Mouse (Mus musculus) left cerebral cortex, adult 9 months (tissue): Measurements from ENCODE around the gene Cpz.
A peak's percentile ranks its signal among the peaks of the same experiment; 100 is the strongest.

ENCODE experiments used
- DNase-seq, 2 experiments: peaks; one replicate each; pipeline ENCODE4 v3.0.0; 2022; ENCODE audit warnings: low spot score in 2 of 2

The Cpz gene

GRCm38 (mm10) chr5:35525469-35526123, at the start of gene Cpz:
Cpz (minus strand) TSS chr5:35525698.
- DNase-seq = no peak

- DNase-seq = peak; percentile 64 to 90
Observed at GRCm38 (mm10) chr5:35574653-35575599, 49.4 kb upstream of the Cpz start, which contains the start of gene Trmt44. Trmt44 (minus strand) TSS chr5:35575070.

- DNase-seq = no peak
Observed at GRCm38 (mm10) chr5:35571546-35571945, 46.0 kb upstream of the Cpz start.

GRCm38 (mm10) chr5:35566632-35567031, 41.1 kb upstream of the Cpz start:
- DNase-seq = peak in 1 of 2 experiments; percentile 25

GRCm38 (mm10) chr5:35565217-35565616, 39.7 kb upstream of the Cpz start:
- DNase-seq = no peak

- peak in 1 of 2 experiments; percentile 68 for DNase-seq
Observed at GRCm38 (mm10) chr5:35563449-35563848, 38.0 kb upstream of the Cpz start.

GRCm38 (mm10) chr5:35562616-35563015, 37.1 kb upstream of the Cpz start:
- peak in 1 of 2 experiments; percentile 64 for DNase-seq

GRCm38 (mm10) chr5:35559447-35559846, 33.9 kb upstream of the Cpz start:
- no peak for DNase-seq

- DNase-seq = no peak
Observed at GRCm38 (mm10) chr5:35557946-35558621, 32.6 kb upstream of the Cpz start.

GRCm38 (mm10) chr5:35556393-35556792, 30.9 kb upstream of the Cpz start:
- DNase-seq = no peak

GRCm38 (mm10) chr5:35552838-35553539, 27.5 kb upstream of the Cpz start:
- DNase-seq = no peak

GRCm38 (mm10) chr5:35551855-35552837, 26.6 kb upstream of the Cpz start:
- no peak for DNase-seq

- DNase-seq = no peak
Observed at GRCm38 (mm10) chr5:35546127-35546526, 20.6 kb upstream of the Cpz start.

GRCm38 (mm10) chr5:35541059-35541790, 15.7 kb upstream of the Cpz start:
- DNase-seq = no peak

GRCm38 (mm10) chr5:35540555-35540954, 15.1 kb upstream of the Cpz start:
- DNase-seq = no peak

GRCm38 (mm10) chr5:35539576-35539975, 14.1 kb upstream of the Cpz start:
- DNase-seq = no peak

GRCm38 (mm10) chr5:35538022-35538421, 12.5 kb upstream of the Cpz start:
- no peak for DNase-seq

GRCm38 (mm10) chr5:35537474-35537873, 12.0 kb upstream of the Cpz start:
- no peak for DNase-seq

- DNase-seq = no peak
Observed at GRCm38 (mm10) chr5:35536271-35536670, 10.8 kb upstream of the Cpz start.

- no peak for DNase-seq
Observed at GRCm38 (mm10) chr5:35531586-35531985, 6.1 kb upstream of the Cpz start.
